Mouse (Mus musculus) heart, postnatal 0 days (tissue): Measurements from ENCODE around the gene Egr4. TPM values are rescaled to one million over a fixed set of nuclear protein-coding genes. Genes with fewer than 3 reads are reported as not detected.

Source experiments
- ATAC-seq: fragments of 200-750 bp; cut with Nextera tagmentation; 2 replicates; pipeline ENCODE4 v1.8.0; 2017; ENCODE audit warnings: low read depth, moderate number of reproducible peaks, moderate library complexity; ENCODE audit not compliant: insufficient read depth
- DNase-seq: peaks from one replicate; pipeline ENCODE4 v3.0.0-alpha.2; 2016; ENCODE audit warnings: low spot score
- H3K27ac ChIP-seq: fragments of 300-500 bp; sonication (generic); 2 replicates; pipeline ENCODE4 v1.5.1; 2014; ENCODE audit warnings: low read depth, mild to moderate bottlenecking
- H3K27me3 ChIP-seq: fragments of 300-500 bp; sonication (generic); 2 replicates; pipeline ENCODE4 v1.6.1; 2014; ENCODE audit warnings: low read length, mixed read lengths; ENCODE audit not compliant: control insufficient read depth, insufficient read depth
- H3K36me3 ChIP-seq: fragments of 300-500 bp; sonication (generic); replicated peaks from 2 replicates; pipeline ENCODE4 v1.6.1; 2014; ENCODE audit warnings: low read length, mixed read lengths; ENCODE audit not compliant: control insufficient read depth, insufficient read depth
- H3K4me1 ChIP-seq: fragments of 300-500 bp; sonication (generic); 2 replicates; pipeline ENCODE4 v1.6.1; 2014; ENCODE audit warnings: antibody characterized with exemption; ENCODE audit not compliant: control insufficient read depth, insufficient read depth
- H3K4me2 ChIP-seq: fragments of 300-500 bp; sonication (generic); 2 replicates; pipeline ENCODE4 v1.6.1; 2014; ENCODE audit warnings: low read depth, mild to moderate bottlenecking, low read length, moderate library complexity
- H3K4me3 ChIP-seq: fragments of 300-500 bp; sonication (generic); 2 replicates; pipeline ENCODE4 v1.5.1; 2014; ENCODE audit warnings: low read depth, low read length
- H3K9ac ChIP-seq: fragments of 300-500 bp; sonication (generic); replicated peaks from 2 replicates; pipeline ENCODE4 v1.6.1; 2014; ENCODE audit warnings: low read depth, low read length, mixed read lengths
- H3K9me3 ChIP-seq: fragments of 300-500 bp; sonication (generic); replicated peaks from 2 replicates; pipeline ENCODE4 v1.6.1; 2016; ENCODE audit warnings: low read length; ENCODE audit not compliant: control insufficient read depth
- CTCF ChIP-seq: IDR thresholded peaks from 2 replicates; pipeline ENCODE4 v1.5.1; 2016; ENCODE audit warnings: antibody characterized with exemption, control low read depth, low read depth
- EP300 ChIP-seq: IDR thresholded peaks from 2 replicates; pipeline ENCODE4 v1.6.1; 2016; ENCODE audit warnings: antibody characterized with exemption, low read depth
- WGBS: fragments of 180-500 bp; shearing (Covaris S2); extraction: QIAGEN DNeasy Blood & Tissue Kit; methylation state at CpG from one replicate; pipeline ENCODE4 v1.1.7; 2014; 5-methylcytosine and 5-hydroxymethylcytosine counted together
- polyA plus RNA-seq: library from polyadenylated mRNA; unstranded; fragments of >200 nt; fragmentation: Nextera tagmentation; extraction: Ambion mirVana; gene quantifications from 2 replicates; pipeline ENCODE4 v1.2.1, GENCODE M21; 2015
- total RNA-seq: library from RNA; depleted of rRNA; stranded (reverse); fragments of >200 nt; gene quantifications from 2 replicates; pipeline ENCODE4 v1.2.3, GENCODE M21; 2014; ENCODE audit warnings: low replicate concordance; rRNA removed

Egr4 gene
- not detected in 2 replicates for total RNA-seq
- polyA plus RNA-seq: not detected in 2 replicates

GRCm38 (mm10) chr6:85513531-85513910 is at the start of gene Egr4:
TSS of gene Egr4 (minus strand) at chr6:85513589.
- H3K4me3 ChIP-seq: peak within 1 kb of the TSS; percentile 48
- no peaks in the 10 kb centered on the region for H3K36me3 ChIP-seq
- 0 out of 2 replicates have a peak, but pooled peaks have one; percentile 42 for ATAC-seq
- no peak within 1 kb of the TSS for H3K27ac ChIP-seq
- peak within 1 kb of the TSS; percentile 70 for H3K4me2 ChIP-seq
- no peak for TF ChIP-seq CTCF
- TF ChIP-seq EP300: no peak
- H3K9ac ChIP-seq: no peak within 1 kb of the TSS
- H3K9me3 ChIP-seq: no peaks in the 10 kb centered on the region
- under 1% methylated on average over 37 of the region's 38 CpGs for WGBS
- peaks cover 8% of the 10 kb centered on the region for H3K4me1 ChIP-seq
- no peak for DNase-seq
- H3K27me3 ChIP-seq: peaks cover 82% of the 10 kb centered on the region

- Histone ChIP-seq H3K9me3 (no peaks in the 10 kb centered on the region; the same call in 1 of the 2 replicates), H3K27ac (no peak overlapping the region), H3K4me2 (no peak overlapping the region), H3K4me1 (no peaks in the 10 kb centered on the region), H3K9ac (no peak overlapping the region), H3K4me3 (no peak overlapping the region), H3K27me3 (no peaks in the 10 kb centered on the region), H3K36me3 (no peaks in the 10 kb centered on the region)
- no peak for DNase-seq
- no peak for ATAC-seq
- no peak for TF ChIP-seq CTCF
- TF ChIP-seq EP300: no peak
- 17% methylated on average over 1 of the region's 1 CpGs for WGBS
Measured at GRCm38 (mm10) chr6:85562374-85562773, 49.0 kb upstream of the Egr4 start.

GRCm38 (mm10) chr6:85547642-85548041 is 34.3 kb upstream of the Egr4 start:
- no peak for ATAC-seq
- Histone ChIP-seq H3K36me3 (no peaks in the 10 kb centered on the region), H3K4me3 (no peak overlapping the region), H3K9me3 (no peaks in the 10 kb centered on the region), H3K27ac (no peak overlapping the region), H3K4me1 (no peaks in the 10 kb centered on the region), H3K27me3 (no peaks in the 10 kb centered on the region), H3K9ac (no peak overlapping the region), H3K4me2 (no peak overlapping the region)
- TF ChIP-seq CTCF: no peak
- no peak for TF ChIP-seq EP300
- DNase-seq: no peak
- 65% methylated on average over 5 of the region's 5 CpGs for WGBS

- Histone ChIP-seq H3K36me3 (no peaks in the 10 kb centered on the region), H3K4me1 (no peaks in the 10 kb centered on the region), H3K9me3 (no peaks in the 10 kb centered on the region), H3K4me3 (no peak overlapping the region), H3K27ac (no peak overlapping the region), H3K27me3 (no peaks in the 10 kb centered on the region), H3K9ac (no peak overlapping the region), H3K4me2 (no peak overlapping the region)
- DNase-seq (no peak), ATAC-seq (no peak)
- 71% methylated on average over 13 of the region's 13 CpGs for WGBS
- TF ChIP-seq CTCF (no peak), EP300 (no peak)
Measured at GRCm38 (mm10) chr6:85544251-85544881, 31.0 kb upstream of the Egr4 start.

- no peaks in the 10 kb centered on the region for H3K9me3 ChIP-seq
- H3K27ac ChIP-seq: no peak overlapping the region
- TF ChIP-seq CTCF (no peak), EP300 (no peak)
- no peak overlapping the region for H3K4me2 ChIP-seq
- H3K36me3 ChIP-seq: no peaks in the 10 kb centered on the region
- WGBS: 54% methylated on average over 10 of the region's 10 CpGs
- H3K27me3 ChIP-seq: no peaks in the 10 kb centered on the region
- ATAC-seq (no peak), DNase-seq (no peak)
- H3K9ac ChIP-seq: no peak overlapping the region
- no peaks in the 10 kb centered on the region for H3K4me1 ChIP-seq
- no peak overlapping the region for H3K4me3 ChIP-seq
Measured at GRCm38 (mm10) chr6:85543351-85544175, 30.2 kb upstream of the Egr4 start.
